Mouse (Mus musculus): ENCODE measurements around the gene Gm28102.
"Not testable (repeated sequence)": the region's sequence is repeated elsewhere in the genome, so short reads cannot be mapped to it uniquely, and the experiment has no call there.

The Gm28102 gene

GRCm38 (mm10) chrY:88053015-88053414 lies at the start of gene Gm28102:
Gm28102 (plus strand) TSS chrY:88053315.
- not testable (repeated sequence) for DNase-seq
